Mouse (Mus musculus): ENCODE measurements around the gene Dmac2. TPM values are rescaled to one million over a fixed set of nuclear protein-coding genes. Genes with fewer than 3 reads are reported as not detected.

Dmac2 gene
- polyA plus RNA-seq, 1 experiment from 2014 or later = 49.5 TPM

DNA sequence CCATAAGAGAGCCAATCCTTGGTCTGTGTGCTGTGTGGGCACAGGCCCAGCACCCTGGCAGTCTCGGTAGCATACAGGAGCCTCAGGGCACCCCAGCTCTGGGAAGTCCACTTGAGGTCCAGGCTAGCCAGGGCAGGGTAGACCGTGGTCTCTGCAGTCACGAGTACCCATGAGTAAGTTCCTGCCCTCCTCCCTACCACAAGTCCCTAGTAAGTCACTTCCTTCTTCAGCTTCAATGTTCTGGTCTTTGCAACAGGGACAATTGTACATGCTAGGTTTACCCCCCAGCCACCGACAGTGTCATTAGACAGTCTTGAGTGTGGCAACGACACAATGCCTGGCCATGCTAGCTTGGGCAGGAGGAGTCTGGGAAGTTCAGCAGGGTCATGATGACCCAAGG lies 13.5 kb downstream of the Dmac2 start:
- 79% methylated on average over 5 of the region's 5 CpGs for WGBS
- no peaks in the 10 kb centered on the region for H3K9me3 ChIP-seq
- no peak overlapping the region for H3K27ac ChIP-seq (replicated peaks)
- H3K36me3 ChIP-seq = peaks cover 59% of the 10 kb centered on the region
- H3K4me3 ChIP-seq = no peak overlapping the region
- H3K27me3 ChIP-seq (replicated peaks) = 0 out of 2 replicates have a peak, but pooled peaks cover 8% of the 10 kb centered on the region
- no peak overlapping the region for H3K4me2 ChIP-seq
- no peak overlapping the region for H3K9ac ChIP-seq
- peaks cover 22% of the 10 kb centered on the region for H3K4me1 ChIP-seq
- ATAC-seq (ENCODE audit: extremely low read depth, insufficient number of reproducible peaks, low FRiP score, low TSS enrichment) = no peak

DNA sequence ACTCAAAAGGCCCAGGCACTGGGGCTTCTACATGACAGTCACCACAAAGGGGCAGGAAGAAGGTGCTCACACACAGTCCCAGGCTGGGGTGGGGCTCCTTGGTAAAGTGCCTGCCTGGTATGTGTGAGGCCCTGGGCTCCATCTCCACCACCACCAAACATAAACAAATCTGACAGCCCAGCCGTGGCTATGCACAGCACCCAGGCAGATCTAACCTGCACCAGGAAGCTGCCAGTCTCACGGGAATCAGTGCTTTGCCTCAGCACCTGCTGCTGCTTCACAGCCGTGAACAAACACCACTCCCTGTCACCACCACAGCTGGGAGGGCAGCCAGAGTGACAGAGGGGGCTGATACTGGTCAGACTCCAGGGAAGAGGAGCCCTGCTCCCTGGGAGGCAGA lies 17.2 kb downstream of the Dmac2 start:
- Histone ChIP-seq H3K27me3 (replicated peaks) (no peaks in the 10 kb centered on the region), H3K4me2 (no peak overlapping the region), H3K4me3 (no peak overlapping the region), H3K27ac (replicated peaks) (no peak overlapping the region), H3K9me3 (no peaks in the 10 kb centered on the region), H3K36me3 (peaks cover 51% of the 10 kb centered on the region), H3K4me1 (peaks cover 15% of the 10 kb centered on the region), H3K9ac (no peak overlapping the region; the same call in 1 of the 2 replicates)
- ATAC-seq (ENCODE audit: extremely low read depth, insufficient number of reproducible peaks, low FRiP score, low TSS enrichment) = no peak
- WGBS = 14% methylated on average over 3 of the region's 3 CpGs

DNA sequence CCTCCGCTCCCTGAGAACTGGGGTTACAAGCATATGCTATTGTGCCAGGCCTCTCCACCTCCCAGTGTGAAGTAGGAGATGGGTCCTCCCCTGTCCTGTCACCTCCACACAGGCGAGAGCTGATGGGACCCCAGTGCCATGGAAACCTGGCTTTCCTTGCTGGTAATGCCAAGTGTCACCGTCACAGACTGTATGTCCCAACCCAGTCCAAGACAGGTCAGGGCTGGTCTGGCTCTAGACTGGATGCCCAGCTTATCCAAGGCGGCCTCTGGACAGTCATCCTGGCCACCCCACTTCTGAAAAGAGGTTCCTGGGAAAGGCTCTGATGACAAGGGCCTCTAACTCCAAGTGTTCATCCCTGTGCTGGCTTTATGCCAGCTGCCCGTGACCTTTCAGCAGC lies 17.9 kb downstream of the Dmac2 start:
- Histone ChIP-seq H3K4me3 (no peak overlapping the region), H3K9ac (no peak overlapping the region), H3K4me2 (no peak overlapping the region), H3K9me3 (no peaks in the 10 kb centered on the region), H3K4me1 (peaks cover 15% of the 10 kb centered on the region), H3K27me3 (replicated peaks) (no peaks in the 10 kb centered on the region), H3K27ac (replicated peaks) (no peak overlapping the region), H3K36me3 (peaks cover 46% of the 10 kb centered on the region)
- 72% methylated on average over 5 of the region's 5 CpGs for WGBS
- no peak for ATAC-seq (ENCODE audit: extremely low read depth, insufficient number of reproducible peaks, low FRiP score, low TSS enrichment)

DNA sequence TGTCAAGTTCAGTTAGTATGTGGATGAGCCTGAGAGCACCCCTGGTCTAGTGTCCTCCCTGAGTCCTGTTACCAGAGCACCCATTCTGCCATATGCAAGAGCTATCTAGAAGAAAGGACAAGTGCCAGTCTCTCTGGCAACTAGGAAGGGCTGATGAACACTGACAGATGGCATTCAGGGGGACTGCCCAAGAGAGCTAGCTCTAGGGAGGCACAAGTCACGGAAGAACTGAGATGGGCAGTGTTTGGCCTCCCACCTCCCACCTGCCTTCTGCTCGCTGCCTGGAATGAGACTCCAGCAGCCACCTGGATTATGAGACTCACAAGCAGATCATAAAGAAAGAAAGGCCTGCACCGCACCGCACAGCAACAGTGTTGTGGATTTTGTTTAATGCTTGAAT lies 20.5 kb downstream of the Dmac2 start:
- H3K4me2 ChIP-seq = no peak overlapping the region
- H3K27ac ChIP-seq (replicated peaks) = no peak overlapping the region
- H3K4me1 ChIP-seq = peaks cover 22% of the 10 kb centered on the region
- no peak overlapping the region for H3K9ac ChIP-seq
- H3K4me3 ChIP-seq = no peak overlapping the region
- no peak for ATAC-seq (ENCODE audit: extremely low read depth, insufficient number of reproducible peaks, low FRiP score, low TSS enrichment)
- H3K36me3 ChIP-seq = peaks cover 31% of the 10 kb centered on the region
- no peaks in the 10 kb centered on the region for H3K27me3 ChIP-seq (replicated peaks)
- WGBS = 87% methylated on average over 4 of the region's 4 CpGs
- no peaks in the 10 kb centered on the region for H3K9me3 ChIP-seq

DNA sequence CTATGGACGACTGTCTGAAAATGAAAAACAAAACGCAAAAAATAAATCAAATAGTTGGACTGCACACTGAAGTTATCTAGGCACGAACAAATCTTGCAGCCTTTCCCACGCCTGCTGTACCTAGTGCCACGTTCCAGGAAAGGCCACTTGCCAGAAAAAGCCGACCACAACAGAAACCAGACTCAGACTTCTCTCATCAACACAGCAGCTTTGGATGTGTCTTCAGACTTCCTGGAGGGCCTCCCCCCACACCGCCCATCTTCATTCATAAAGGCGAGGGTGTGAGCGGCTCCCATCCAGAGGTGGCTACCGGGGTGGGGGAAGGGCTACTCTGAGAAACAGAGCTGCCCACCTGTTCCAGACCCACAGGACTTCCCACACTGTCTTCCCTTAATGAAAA lies 24.9 kb downstream of the Dmac2 start:
- H3K27me3 ChIP-seq (replicated peaks) = no peaks in the 10 kb centered on the region
- H3K27ac ChIP-seq (replicated peaks) = no peak overlapping the region
- H3K4me1 ChIP-seq = peaks cover 14% of the 10 kb centered on the region
- 0 out of 2 replicates have a peak overlapping the region, but pooled peaks have one; percentile 7 for H3K9ac ChIP-seq
- no peaks in the 10 kb centered on the region for H3K9me3 ChIP-seq
- H3K36me3 ChIP-seq = peaks cover 9% of the 10 kb centered on the region
- ATAC-seq (ENCODE audit: extremely low read depth, insufficient number of reproducible peaks, low FRiP score, low TSS enrichment) = no peak
- H3K4me2 ChIP-seq = no peak overlapping the region
- 60% methylated on average over 10 of the region's 10 CpGs for WGBS
- H3K4me3 ChIP-seq = no peak overlapping the region

DNA sequence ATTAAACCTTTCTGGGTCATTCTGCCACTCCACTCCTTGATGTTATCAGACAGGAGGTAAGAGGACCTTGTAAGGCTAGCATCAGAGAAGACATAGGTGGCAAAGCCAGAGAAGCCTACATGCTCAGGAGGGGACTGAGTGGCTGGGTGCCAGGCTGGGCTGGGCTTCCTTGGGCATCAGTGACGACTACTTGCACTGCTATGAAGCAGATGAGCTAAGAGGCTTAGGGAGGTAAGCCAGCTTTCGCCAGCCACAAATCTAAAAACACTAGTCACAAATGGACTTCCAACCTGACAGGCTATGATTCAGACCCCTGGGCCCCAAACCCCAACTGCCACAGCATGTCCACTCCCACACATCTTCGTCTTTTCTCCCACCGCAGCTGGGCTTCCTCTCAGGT lies 25.4 kb downstream of the Dmac2 start:
- peaks cover 6% of the 10 kb centered on the region for H3K36me3 ChIP-seq
- 62% methylated on average over 4 of the region's 4 CpGs for WGBS
- ATAC-seq (ENCODE audit: extremely low read depth, insufficient number of reproducible peaks, low FRiP score, low TSS enrichment) = no peak
- no peak overlapping the region for H3K4me3 ChIP-seq
- H3K9me3 ChIP-seq = no peaks in the 10 kb centered on the region
- no peaks in the 10 kb centered on the region for H3K27me3 ChIP-seq (replicated peaks)
- no peak overlapping the region for H3K27ac ChIP-seq (replicated peaks)
- 0 out of 2 replicates have a peak, but pooled peaks cover 12% of the 10 kb centered on the region for H3K4me1 ChIP-seq
- H3K9ac ChIP-seq = 0 out of 2 replicates have a peak overlapping the region, but pooled peaks have one; percentile 7
- no peak overlapping the region for H3K4me2 ChIP-seq

- no peak overlapping the region for H3K9ac ChIP-seq
- ATAC-seq (ENCODE audit: extremely low read depth, insufficient number of reproducible peaks, low FRiP score, low TSS enrichment) = no peak
- 57% methylated on average over 14 of the region's 14 CpGs for WGBS
- no peak overlapping the region for H3K27ac ChIP-seq (replicated peaks)
- H3K36me3 ChIP-seq = peaks cover 5% of the 10 kb centered on the region
- H3K9me3 ChIP-seq = no peaks in the 10 kb centered on the region
- H3K4me3 ChIP-seq = no peak overlapping the region
- 0 out of 2 replicates have a peak, but pooled peaks cover 12% of the 10 kb centered on the region for H3K4me1 ChIP-seq
- H3K4me2 ChIP-seq = no peak overlapping the region
- no peaks in the 10 kb centered on the region for H3K27me3 ChIP-seq (replicated peaks)
Observed at GRCm38 (mm10) chr7:25645074-25645473, 25.9 kb downstream of the Dmac2 start.

- no peaks in the 10 kb centered on the region for H3K9me3 ChIP-seq
- no peak for ATAC-seq (ENCODE audit: extremely low read depth, insufficient number of reproducible peaks, low FRiP score, low TSS enrichment)
- no peak overlapping the region for H3K27ac ChIP-seq (replicated peaks)
- 0 out of 2 replicates have a peak overlapping the region, but pooled peaks have one; percentile 28 for H3K9ac ChIP-seq
- H3K27me3 ChIP-seq (replicated peaks) = no peaks in the 10 kb centered on the region
- 51% methylated on average over 5 of the region's 5 CpGs for WGBS
- no peak overlapping the region for H3K4me2 ChIP-seq
- no peaks in the 10 kb centered on the region for H3K36me3 ChIP-seq
- no peak overlapping the region for H3K4me3 ChIP-seq
- 0 out of 2 replicates have a peak, but pooled peaks cover 12% of the 10 kb centered on the region for H3K4me1 ChIP-seq
Observed at GRCm38 (mm10) chr7:25647574-25648123, 28.4 kb downstream of the Dmac2 start.

DNA sequence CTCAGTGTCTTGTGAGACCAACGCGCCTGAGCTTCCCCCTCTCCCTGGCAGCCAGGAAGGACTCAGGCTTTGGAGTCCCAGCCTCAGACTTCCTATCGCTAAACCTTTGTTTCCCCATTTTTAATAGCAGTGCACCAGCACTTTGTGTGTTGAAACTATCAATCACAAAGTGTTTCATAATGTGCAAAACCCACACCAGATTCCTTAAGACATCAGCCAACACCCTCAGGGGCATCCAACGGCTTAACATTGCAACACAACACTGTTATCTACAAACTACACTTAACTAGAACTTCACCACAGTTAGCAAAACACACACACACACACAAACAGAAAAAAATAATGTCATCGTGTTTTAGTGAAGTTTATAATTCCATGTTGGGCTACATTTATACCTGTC lies 30.6 kb downstream of the Dmac2 start:
- 55% methylated on average over 5 of the region's 5 CpGs for WGBS
- H3K4me2 ChIP-seq = no peak overlapping the region
- no peak overlapping the region for H3K4me3 ChIP-seq
- no peaks in the 10 kb centered on the region for H3K9me3 ChIP-seq
- H3K9ac ChIP-seq = no peak overlapping the region
- 0 out of 2 replicates have a peak, but pooled peaks cover 2% of the 10 kb centered on the region for H3K4me1 ChIP-seq
- no peaks in the 10 kb centered on the region for H3K36me3 ChIP-seq
- H3K27me3 ChIP-seq (replicated peaks) = no peaks in the 10 kb centered on the region
- no peak overlapping the region for H3K27ac ChIP-seq (replicated peaks)
- no peak for ATAC-seq (ENCODE audit: extremely low read depth, insufficient number of reproducible peaks, low FRiP score, low TSS enrichment)

DNA sequence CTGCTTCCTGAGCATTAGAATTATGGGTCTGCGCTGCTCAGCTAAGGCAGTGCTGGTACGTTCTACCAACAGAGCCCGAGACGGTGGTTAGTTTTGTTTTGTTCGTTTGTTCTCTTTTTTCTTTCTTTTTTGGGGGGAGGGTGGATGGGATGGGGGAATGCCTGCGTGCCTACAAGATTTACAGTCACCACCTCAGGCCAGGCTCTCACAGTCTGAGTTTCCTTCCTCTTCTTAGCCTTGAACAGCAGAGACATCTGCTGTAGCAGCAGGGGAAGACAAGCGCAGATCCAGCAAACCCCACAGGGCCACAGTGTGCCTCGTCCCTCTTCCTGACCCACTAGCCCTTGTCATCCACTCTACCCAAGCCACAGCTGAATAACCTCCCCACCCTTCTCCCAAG lies 32.1 kb downstream of the Dmac2 start:
- WGBS = 82% methylated on average over 8 of the region's 8 CpGs
- no peak overlapping the region for H3K27ac ChIP-seq (replicated peaks)
- ATAC-seq (ENCODE audit: extremely low read depth, insufficient number of reproducible peaks, low FRiP score, low TSS enrichment) = no peak

GRCm38 (mm10) chr7:25652244-25652759 lies 33.1 kb downstream of the Dmac2 start:
- no peak for ATAC-seq (ENCODE audit: extremely low read depth, insufficient number of reproducible peaks, low FRiP score, low TSS enrichment)
- Histone ChIP-seq H3K27ac (replicated peaks) (no peak overlapping the region), H3K4me2 (no peak overlapping the region), H3K4me3 (no peak overlapping the region), H3K36me3 (no peaks in the 10 kb centered on the region), H3K9ac (no peak overlapping the region), H3K27me3 (replicated peaks) (no peaks in the 10 kb centered on the region), H3K9me3 (no peaks in the 10 kb centered on the region), H3K4me1 (peaks cover 4% of the 10 kb centered on the region)
- 77% methylated on average over 12 of the region's 12 CpGs for WGBS

More for the DNA sequence above, 32.1 kb downstream of the Dmac2 start:
- Histone ChIP-seq H3K36me3 (no peaks in the 10 kb centered on the region), H3K9ac (no peak overlapping the region), H3K4me2 (no peak overlapping the region), H3K4me1 (no peaks in the 10 kb centered on the region), H3K9me3 (no peaks in the 10 kb centered on the region), H3K4me3 (no peak overlapping the region), H3K27me3 (replicated peaks) (no peaks in the 10 kb centered on the region)

Measured in heart, embryonic 13.5 days (tissue).